Mouse (Mus musculus): Measurements from ENCODE around the gene Hist1h2ag. TPM values are rescaled to one million over a fixed set of nuclear protein-coding genes. Genes with fewer than 3 reads are reported as not detected.
"Not testable (repeated sequence)": the region's sequence is repeated elsewhere in the genome, so short reads cannot be mapped to it uniquely, and the experiment has no call there.

The Hist1h2ag gene
- polyA plus RNA-seq, 1 experiment: 10.2 TPM

- no peak overlapping the region for H3K4me3 ChIP-seq (ENCODE audit: extremely low read depth, insufficient read depth, insufficient read length)
- TF ChIP-seq POLR2A (IDR thresholded peaks at IDR 0.05; ENCODE audit: low read depth, low read length) (no peak), CTCF (IDR thresholded peaks at IDR 0.05; ENCODE audit: extremely low read depth, insufficient read depth, insufficient read length, insufficient replicate concordance) (no peak)
- H3K36me3 ChIP-seq (ENCODE audit: control insufficient read depth, insufficient read depth, low read length): no peaks in the 10 kb centered on the region
- DNase-seq (ENCODE audit: low read depth in 1 of 2, low spot score in 2 of 2): no peak
- H3K27me3 ChIP-seq (ENCODE audit: control insufficient read depth, insufficient read depth, low read length): no peaks in the 10 kb centered on the region
- H3K27ac ChIP-seq (ENCODE audit: insufficient read depth, low read length): no peak overlapping the region
- WGBS: 77% methylated on average over 3 of the region's 3 CpGs
- peaks cover 3% of the 10 kb centered on the region; the same call in 1 of the 2 replicates for H3K4me1 ChIP-seq (ENCODE audit: control insufficient read depth, insufficient read depth, insufficient read length)
These were observed 5.8 kb downstream of the Hist1h2ag start for GRCm38 (mm10) chr13:22036986-22037385.

GRCm38 (mm10) chr13:22036149-22036956 is 6.4 kb downstream of the Hist1h2ag start:
- no peak for DNase-seq (ENCODE audit: low read depth in 1 of 2, low spot score in 2 of 2)
- H3K36me3 ChIP-seq (ENCODE audit: control insufficient read depth, insufficient read depth, low read length): no peaks in the 10 kb centered on the region
- no peaks in the 10 kb centered on the region for H3K27me3 ChIP-seq (ENCODE audit: control insufficient read depth, insufficient read depth, low read length)
- TF ChIP-seq POLR2A (IDR thresholded peaks at IDR 0.05; ENCODE audit: low read depth, low read length): no peak
- no peak for TF ChIP-seq CTCF (IDR thresholded peaks at IDR 0.05; ENCODE audit: extremely low read depth, insufficient read depth, insufficient read length, insufficient replicate concordance)
- H3K27ac ChIP-seq (ENCODE audit: insufficient read depth, low read length): peak overlapping the region; percentile 38
- 4% methylated on average over 21 of the region's 23 CpGs for WGBS
- H3K4me1 ChIP-seq (ENCODE audit: control insufficient read depth, insufficient read depth, insufficient read length): peaks cover 3% of the 10 kb centered on the region; the same call in 1 of the 2 replicates
- H3K4me3 ChIP-seq (ENCODE audit: extremely low read depth, insufficient read depth, insufficient read length): peak overlapping the region; percentile 30; the same call in 1 of the 2 replicates

- under 1% methylated on average over 26 of the region's 69 CpGs for WGBS
- peak; percentile 76 to 87 for DNase-seq (ENCODE audit: low read depth in 1 of 2, low spot score in 2 of 2)
These were observed 7.2 kb downstream of the Hist1h2ag start, which contains the start of the genes Hist1h2ah and Hist1h2bk for GRCm38 (mm10) chr13:22035267-22036148. Gene Hist1h2ah, minus strand, starts transcription at chr13:22035568. Gene Hist1h2bk, plus strand, starts transcription at chr13:22035870.

GRCm38 (mm10) chr13:22034443-22035266 is 8.1 kb downstream of the Hist1h2ag start:
- Histone ChIP-seq H3K27me3 (ENCODE audit: control insufficient read depth, insufficient read depth, low read length) (no peaks in the 10 kb centered on the region), H3K4me1 (ENCODE audit: control insufficient read depth, insufficient read depth, insufficient read length) (peaks cover 3% of the 10 kb centered on the region; the same call in 1 of the 2 replicates), H3K27ac (ENCODE audit: insufficient read depth, low read length) (0 out of 2 replicates have a peak overlapping the region, but pooled peaks have one; percentile 54), H3K36me3 (ENCODE audit: control insufficient read depth, insufficient read depth, low read length) (no peaks in the 10 kb centered on the region), H3K4me3 (ENCODE audit: extremely low read depth, insufficient read depth, insufficient read length) (peak overlapping the region; percentile 33; the same call in 1 of the 2 replicates)
- no peak for DNase-seq (ENCODE audit: low read depth in 1 of 2, low spot score in 2 of 2)
- WGBS: 2% methylated on average over 14 of the region's 14 CpGs
- TF ChIP-seq CTCF (IDR thresholded peaks at IDR 0.05; ENCODE audit: extremely low read depth, insufficient read depth, insufficient read length, insufficient replicate concordance): no peak
- TF ChIP-seq POLR2A (IDR thresholded peaks at IDR 0.05; ENCODE audit: low read depth, low read length): no peak

More at GRCm38 (mm10) chr13:22035267-22036148, 7.2 kb downstream of the Hist1h2ag start, which contains the start of the genes Hist1h2ah and Hist1h2bk:
- Histone ChIP-seq H3K4me3 (ENCODE audit: extremely low read depth, insufficient read depth, insufficient read length) (peak within 1 kb of the TSS; percentile 64; the same call in 1 of the 2 replicates), H3K27ac (ENCODE audit: insufficient read depth, low read length) (peak within 1 kb of the TSS; percentile 80)
- not testable (repeated sequence) for H3K36me3 ChIP-seq (ENCODE audit: control insufficient read depth, insufficient read depth, low read length); H3K4me1 ChIP-seq (ENCODE audit: control insufficient read depth, insufficient read depth, insufficient read length); H3K27me3 ChIP-seq (ENCODE audit: control insufficient read depth, insufficient read depth, low read length)

DNA sequence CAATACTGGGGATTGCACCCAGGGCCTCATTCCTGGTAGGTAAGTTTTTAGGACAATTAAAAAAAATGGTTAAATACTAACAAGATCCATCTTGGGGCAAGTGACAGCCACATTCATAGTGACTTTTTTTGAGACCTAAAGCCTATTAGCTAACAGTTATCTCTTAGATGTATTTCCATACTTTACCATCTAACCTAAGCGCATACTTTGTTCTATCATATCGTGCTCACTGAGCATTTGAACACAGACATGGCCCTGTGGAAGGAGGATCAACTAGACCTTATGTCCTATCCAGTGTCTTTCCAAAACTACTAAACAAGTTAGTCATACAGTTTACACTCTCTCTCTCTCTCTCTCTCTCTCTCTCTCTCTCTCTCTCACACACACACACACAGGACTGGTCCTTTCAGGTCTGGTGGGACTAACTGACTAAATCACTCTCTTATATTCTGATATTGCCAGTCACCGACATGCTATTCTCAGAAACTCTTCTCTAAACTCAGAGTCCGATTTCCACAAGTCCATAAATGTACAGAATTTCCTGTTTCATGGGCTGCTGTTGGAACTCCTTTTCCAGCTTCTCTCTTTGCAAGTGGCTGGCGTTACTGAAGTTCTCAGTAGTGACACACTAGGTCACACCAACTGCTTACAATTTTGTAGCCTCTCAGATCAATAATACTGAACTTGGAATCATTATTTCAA is 8.9 kb downstream of the Hist1h2ag start:
- DNase-seq (ENCODE audit: low read depth in 1 of 2, low spot score in 2 of 2): no peak
- H3K36me3 ChIP-seq (ENCODE audit: control insufficient read depth, insufficient read depth, low read length): no peaks in the 10 kb centered on the region
- H3K27ac ChIP-seq (ENCODE audit: insufficient read depth, low read length): no peak overlapping the region
- TF ChIP-seq POLR2A (IDR thresholded peaks at IDR 0.05; ENCODE audit: low read depth, low read length): no peak
- TF ChIP-seq CTCF (IDR thresholded peaks at IDR 0.05; ENCODE audit: extremely low read depth, insufficient read depth, insufficient read length, insufficient replicate concordance): no peak
- H3K4me1 ChIP-seq (ENCODE audit: control insufficient read depth, insufficient read depth, insufficient read length): peaks cover 3% of the 10 kb centered on the region; the same call in 1 of the 2 replicates
- 57% methylated on average over 5 of the region's 5 CpGs for WGBS
- no peaks in the 10 kb centered on the region for H3K27me3 ChIP-seq (ENCODE audit: control insufficient read depth, insufficient read depth, low read length)
- H3K4me3 ChIP-seq (ENCODE audit: extremely low read depth, insufficient read depth, insufficient read length): no peak overlapping the region
